Mouse (Mus musculus): Measurements from ENCODE around the gene Kpnb1.
A peak's percentile ranks its signal among the peaks of the same experiment; 100 is the strongest.
"Not testable (repeated sequence)": the region's sequence is repeated elsewhere in the genome, so short reads cannot be mapped to it uniquely, and the experiment has no call there.

Kpnb1 gene

DNA sequence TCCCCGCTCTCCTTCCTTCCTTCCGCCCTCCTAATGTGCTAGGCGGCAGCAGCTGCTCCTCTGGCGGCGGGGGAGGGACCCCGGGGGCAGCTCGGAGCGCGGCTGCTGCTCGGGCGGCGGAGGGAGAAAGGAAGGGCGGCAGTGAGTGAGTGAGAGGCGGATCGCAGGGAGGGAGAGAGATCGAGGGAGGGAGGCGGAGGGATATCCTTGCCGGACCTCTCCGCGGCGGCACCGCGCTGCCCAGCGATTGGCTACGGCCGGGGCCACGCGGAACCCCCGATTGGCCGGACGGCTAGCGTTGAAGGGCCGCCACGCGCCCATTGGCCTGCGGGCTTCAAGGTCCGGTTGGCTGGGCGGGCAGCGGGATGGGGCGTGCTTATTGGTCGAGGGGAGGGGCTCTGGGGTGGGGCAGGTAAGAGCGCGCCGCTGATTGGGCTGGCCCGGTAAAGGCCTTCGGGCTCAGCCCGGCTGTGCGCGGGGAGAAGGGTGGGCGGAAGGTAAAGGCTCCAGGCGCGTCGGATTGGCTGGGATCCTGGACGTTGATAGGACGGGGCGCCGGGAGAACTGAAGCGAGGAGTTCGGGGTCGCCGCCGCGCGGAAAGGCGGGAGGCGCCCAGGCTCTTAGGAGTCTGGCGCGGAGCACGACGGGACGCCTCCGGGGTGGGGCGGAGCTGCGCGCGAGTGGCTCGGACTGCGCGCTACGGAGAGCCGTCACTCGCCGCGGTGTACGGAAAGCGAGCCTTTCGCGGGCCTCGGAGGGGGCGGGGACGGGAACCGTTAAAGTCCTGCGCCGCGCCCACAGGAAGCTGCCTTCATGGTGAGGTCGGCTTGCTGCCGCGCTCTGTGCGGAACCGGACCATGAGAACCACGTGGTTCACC lies at the start of gene Kpnb1:
Kpnb1 (minus strand) TSS at position 118 of the 879 bp plus-strand sequence.
- peak; percentile 99 for DNase-seq (ENCODE audit: low spot score)

DNA sequence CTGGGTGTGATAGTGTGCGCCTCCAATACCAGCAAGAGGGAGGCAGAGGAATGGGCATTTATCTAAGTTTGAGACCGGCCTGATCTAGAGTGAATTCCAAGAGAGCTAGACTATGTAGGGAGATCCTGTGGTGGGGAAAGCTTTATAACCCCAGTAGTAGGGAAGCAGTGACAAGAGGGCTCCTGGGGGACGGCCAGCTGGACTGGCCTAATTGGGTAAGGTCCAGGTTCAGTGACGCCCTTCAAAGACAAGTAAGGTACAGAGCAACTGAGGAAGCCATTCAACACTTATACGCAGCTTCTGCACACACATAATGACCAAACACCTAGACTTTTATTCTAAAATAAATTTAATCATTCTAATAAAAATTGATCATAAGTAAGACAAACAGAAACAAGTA lies 44.8 kb upstream of the Kpnb1 start:
- DNase-seq (ENCODE audit: low spot score), result no peak

DNA sequence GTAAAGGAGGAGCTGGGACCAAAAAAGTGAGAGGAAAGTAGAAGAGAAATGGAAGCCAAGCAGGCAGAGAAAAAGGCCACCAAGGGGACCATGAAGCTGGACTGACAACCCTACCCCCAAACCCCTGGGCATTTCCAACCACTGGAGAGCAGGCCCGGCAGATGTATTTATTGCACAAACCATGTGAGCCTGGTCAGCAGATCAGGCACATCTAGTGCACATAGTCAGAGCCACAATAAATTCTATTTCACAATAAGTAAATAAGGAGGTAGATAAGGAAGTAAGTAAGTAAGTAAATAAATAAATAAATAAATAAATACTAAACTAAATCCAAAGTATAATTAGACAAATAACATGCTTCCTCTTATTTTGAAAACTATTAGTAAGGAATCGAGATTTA lies 41.7 kb upstream of the Kpnb1 start:
- no peak for DNase-seq (ENCODE audit: low spot score)

DNA sequence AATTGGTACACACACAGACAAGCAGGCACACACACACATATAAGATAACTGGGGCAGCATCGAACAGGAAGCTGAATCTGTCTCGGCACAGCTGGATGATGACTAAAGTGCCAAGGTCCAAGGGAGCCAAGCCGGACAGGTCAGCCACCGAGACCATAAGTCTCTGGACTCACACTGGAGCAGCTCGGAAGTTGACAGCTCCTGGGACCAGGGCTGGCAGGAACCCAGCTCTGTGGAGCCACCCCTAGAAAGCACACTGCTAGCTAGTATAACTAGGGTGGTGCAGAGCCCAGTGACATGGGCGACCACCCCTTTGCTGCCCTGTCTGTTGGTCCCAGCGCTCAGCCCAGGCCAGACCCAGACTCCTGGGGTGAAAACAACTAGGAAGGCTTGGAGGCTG lies 41.3 kb upstream of the Kpnb1 start:
- no peak for DNase-seq (ENCODE audit: low spot score)

DNA sequence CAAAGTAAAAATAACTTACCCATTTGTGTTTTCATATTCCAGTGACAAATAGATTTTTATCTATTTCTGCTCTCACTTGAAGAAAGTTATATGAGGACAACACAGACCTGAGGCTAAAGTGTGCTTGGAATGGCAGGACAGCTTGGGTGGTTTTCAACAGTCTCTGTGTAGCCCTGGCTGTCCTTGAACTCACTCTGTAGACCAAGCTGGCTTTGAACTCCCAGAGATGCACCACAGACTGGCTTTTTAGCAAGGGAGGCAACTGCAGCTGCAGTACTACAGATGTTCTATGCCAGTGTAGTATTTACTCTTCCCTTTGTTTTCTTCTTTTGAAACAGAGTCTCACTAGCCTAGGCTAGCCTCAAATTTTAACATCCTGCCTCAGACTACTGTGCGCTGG lies 38.5 kb upstream of the Kpnb1 start:
- no peak for DNase-seq (ENCODE audit: low spot score)

DNA sequence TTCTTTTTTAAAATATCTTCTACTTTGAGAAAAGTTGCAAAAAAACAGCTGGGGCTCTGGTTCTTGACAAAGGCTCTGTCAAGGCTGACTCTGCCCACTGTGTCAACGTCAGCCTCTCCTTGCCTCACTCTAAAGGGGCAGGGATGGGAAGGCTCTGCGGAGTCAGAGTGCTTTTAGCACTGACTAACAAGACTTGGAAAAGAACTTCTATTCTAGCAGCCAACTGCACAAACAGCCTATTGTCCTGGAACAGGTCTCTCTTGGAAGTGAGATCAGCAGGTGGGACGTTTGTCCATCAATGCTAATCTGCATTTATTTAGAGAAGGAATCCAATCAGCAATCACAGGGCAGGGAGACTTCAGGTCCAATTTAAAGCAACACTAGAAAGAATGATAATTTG lies 35.8 kb upstream of the Kpnb1 start:
- no peak for DNase-seq (ENCODE audit: low spot score)

DNA sequence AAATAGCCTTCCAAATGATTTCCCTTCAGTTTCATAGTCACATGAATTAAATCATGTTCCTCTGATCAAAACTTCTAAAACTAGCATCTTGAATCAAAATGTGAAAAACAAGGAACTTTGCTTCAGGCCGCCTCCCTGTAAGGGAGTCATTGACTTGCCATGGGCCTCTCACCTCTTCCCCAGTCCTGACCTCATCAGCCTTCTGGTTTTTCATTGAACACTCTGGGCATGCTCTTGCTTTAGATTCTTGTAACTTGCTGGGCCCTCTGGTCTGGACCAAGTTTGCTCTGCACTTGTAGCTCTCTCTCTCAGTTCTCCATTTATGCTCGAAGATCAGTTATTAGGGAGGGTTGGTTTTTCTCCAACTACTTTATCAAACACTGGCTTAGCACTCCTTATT lies 33.9 kb upstream of the Kpnb1 start:
- no peak for DNase-seq (ENCODE audit: low spot score)

DNA sequence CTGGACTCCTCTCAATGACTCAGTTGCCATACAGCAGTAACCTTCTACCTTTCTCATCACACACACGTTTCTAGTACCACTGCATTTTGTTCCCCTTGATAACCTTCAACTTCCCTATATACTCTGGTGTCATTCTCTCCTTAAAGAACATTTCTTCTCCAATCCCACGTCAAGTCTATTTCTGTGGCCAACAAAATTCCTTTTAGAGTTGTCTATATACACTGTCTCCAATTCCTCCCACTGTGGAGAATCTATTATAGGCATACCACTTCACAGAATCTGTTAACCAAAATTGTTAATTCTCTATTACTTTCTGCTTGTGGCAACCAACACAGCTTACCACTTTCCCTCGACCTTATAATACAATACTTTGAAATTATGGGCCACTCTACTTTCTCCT lies 32.5 kb upstream of the Kpnb1 start:
- no peak for DNase-seq (ENCODE audit: low spot score)

DNA sequence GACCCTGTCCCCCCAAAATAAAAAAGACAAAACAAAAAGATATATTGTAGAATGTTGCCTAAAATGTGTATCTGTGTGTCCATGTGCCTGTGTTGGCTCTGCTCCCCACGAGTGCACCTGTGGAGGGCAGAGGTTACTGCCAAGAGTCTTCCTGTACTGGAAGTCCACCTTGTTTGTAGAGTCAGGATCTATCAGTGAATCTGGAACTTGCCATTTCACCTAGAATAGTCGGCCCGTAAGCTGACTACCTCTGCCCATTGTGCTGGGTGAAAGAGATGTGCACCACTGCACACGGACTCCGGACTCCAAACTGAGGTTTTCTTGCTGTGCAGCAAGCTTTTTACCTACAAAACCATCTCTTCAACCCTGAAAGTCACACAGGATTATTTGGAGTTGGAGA lies 26.7 kb upstream of the Kpnb1 start:
- no peak for DNase-seq (ENCODE audit: low spot score)

DNA sequence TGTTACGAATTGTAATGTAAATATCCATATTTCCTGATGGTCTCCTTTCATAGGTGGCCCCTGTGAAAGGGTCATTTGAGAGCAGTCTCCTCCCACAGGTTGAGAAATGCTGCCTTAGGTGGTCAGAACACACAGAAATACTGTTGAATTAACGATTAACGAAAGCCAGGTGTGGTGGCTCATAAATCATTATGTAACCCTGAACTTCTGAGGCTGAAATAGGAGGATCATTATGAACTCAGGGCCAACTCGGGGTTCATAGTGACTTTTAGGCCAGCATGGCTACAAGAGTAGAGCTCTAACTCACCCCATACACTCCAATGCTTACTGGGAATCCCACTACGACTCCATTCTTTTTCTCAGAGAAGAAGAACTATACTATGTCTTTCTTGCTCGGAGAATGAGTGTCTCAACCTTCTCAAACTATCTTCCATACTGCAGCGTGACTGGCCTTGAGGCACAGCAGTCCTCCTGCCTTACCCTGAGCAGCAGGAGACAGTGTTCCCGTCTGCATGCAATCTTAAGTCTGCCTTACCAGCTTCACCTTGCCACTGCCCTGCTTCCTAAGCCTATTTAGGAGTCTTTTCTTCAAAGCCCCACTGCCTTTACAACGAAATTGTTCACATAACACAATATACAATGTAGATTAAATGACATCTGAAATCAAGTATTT lies 23.2 kb upstream of the Kpnb1 start:
- no peak for DNase-seq (ENCODE audit: low spot score)

DNA sequence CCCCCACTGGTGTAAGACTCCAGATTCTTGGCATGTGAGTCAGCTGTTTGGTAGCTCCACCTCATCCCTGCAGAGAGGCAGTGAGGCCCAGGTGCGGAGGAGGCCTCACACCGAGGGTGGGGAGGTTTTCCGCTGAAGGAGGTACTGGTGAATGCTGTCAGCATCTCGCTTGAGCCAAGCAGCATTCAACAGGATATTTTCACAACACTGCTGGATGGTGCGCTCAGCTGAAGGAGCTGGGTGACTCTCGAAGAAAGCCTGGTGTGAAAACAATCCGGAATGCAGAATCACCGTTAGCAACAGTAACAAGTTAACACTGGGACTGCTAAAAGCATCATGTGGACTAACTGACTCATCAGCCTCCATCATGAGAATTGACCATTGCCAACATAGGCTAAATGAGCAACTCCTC lies 19.3 kb upstream of the Kpnb1 start:
- no peak for DNase-seq (ENCODE audit: low spot score)

DNA sequence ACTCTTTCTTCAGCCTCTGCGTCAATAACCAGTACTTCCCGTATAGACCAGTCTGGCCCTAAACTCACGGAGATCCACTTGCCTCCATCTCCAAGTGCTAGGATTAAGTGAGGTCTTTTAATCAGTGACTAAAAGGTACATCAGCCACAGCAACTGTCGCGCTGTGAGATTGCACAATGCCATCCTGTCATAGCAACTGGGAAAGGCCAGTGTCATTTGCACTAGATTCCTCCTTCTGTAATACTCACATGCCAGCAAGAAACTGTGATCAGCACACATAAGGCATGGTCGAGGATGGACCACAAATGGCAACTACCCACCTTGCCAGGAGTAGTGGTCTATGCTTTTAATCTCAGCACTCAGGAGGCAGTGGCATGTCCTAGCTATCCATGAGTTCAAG lies 11.8 kb upstream of the Kpnb1 start:
- no peak for DNase-seq (ENCODE audit: low spot score)

DNA sequence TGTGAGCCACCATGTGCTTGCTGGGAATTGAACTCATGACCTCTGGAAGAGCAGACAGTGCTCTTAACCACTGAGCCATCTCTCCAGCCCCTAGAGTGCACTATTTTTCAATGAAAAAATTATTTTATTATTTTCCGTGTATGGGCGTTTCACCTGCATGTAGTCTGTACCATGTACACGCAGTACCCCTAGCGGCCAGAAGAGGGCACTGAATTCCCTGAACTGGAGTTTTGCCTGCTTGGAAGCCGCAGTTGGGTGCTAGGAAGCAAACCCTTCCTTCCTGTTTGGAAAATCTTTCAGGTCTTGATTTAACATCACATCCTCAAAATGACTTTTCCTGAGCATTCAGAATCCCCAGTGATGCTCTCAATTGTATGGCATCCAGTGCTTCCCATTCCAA lies 10.9 kb upstream of the Kpnb1 start:
- DNase-seq (ENCODE audit: low spot score), result peak; percentile 31

DNA sequence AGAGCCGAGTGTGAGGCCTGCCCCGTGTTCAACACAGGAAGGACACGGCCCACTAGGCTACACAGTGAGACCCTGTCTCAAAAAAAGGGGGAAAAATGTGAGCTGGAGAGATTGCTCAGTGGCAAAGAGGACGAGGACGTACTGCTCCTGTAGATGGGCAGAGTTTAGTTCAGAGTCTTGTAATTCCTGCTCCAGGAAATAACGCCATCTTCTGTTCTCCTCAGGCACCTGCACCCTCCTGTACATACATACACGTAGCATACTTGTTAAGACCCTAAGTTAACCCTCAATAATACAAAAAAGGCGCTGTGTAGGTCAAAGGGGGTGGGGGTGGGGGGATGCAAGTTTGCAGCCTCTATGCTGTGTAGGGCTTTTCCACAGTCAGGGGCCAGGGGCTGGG lies 9.3 kb upstream of the Kpnb1 start:
- no peak for DNase-seq (ENCODE audit: low spot score)

DNA sequence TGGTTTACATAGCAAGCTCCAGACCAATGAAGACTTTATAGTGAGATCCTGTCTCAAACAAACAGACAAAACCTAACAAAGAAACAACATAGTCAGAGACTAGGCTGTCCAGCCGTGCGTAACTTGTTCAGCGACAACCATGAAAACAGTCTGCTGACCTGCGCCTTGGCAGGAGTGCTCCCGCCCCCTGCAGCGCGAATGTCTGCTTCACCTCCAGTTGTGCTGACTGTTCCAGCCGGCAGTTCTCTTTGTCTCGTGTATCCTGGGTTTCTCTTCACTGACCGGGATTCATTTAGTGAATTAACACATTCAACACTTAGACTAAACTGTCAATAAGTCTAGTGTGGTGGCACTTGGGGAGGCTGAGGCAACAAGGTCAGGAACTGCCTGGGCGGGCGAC lies 8.9 kb upstream of the Kpnb1 start:
- DNase-seq (ENCODE audit: low spot score), result no peak

DNA sequence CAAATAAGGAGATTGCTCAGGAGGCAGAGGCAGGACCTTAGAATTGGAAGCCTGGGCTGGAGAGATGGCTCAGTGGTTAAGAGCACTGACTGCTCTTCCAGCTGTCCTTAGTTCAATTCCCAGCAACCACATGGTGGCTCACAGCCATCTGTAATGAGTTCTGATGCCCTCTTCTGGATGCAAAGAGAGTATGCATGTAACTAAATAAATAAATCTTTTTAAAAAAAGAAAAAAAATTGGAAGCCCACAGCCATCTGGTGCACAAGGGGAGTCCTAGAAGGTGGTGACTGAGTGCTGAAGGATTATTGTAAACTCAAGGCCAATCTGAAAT lies 4.9 kb upstream of the Kpnb1 start:
- DNase-seq (ENCODE audit: low spot score), result no peak

DNA sequence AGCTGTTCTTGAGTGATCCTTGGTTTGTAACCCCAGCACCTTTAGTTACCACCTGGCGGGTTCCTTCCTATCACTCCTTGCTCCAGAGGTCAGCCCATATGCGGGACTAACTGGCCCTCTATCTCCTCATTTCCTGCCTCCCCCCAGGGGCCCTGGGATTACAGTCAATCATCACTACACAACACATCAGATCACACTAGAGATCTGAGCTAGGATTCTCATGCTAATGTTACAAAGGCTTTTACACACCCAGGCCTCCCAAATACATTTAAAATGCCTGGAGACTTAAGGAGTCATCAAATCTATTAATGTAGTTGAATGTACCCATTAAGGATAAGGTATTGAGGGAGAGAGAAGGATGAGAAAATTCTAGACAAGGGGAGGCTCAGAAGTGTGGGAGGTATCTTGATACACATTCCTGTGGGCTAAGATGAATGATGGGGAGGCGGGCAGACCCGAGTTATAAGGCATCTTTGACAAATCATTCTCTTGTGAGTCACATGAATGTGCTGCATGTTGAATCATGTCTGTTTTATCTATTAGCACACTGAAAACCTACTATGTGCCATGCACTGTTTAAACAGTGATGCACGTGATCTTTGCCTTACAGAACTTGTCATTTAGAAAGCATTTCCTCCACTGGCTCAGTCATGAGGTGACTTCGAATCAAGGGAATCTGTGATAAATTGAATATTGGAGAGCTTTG lies 4.4 kb upstream of the Kpnb1 start:
- DNase-seq (ENCODE audit: low spot score), result no peak

DNA sequence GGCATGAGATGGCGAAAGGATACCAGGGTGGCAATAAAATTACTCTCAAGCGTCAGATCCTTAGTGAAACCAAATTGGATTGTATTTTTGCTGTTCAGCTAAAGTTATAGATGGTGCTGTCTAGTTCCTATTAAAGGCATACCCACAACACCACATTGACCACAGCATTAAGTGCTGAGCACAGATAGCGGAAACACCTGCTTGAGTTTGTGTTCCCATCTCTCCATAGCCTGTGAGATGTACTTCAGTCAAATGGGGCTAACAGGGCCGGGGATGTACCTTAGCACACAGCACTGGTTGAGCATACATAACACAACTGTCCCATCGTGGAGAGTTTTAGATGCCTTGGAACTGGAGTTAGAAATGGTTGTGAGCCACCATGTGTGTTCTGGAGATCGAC lies 3.3 kb upstream of the Kpnb1 start:
- no peak for DNase-seq (ENCODE audit: low spot score)

DNA sequence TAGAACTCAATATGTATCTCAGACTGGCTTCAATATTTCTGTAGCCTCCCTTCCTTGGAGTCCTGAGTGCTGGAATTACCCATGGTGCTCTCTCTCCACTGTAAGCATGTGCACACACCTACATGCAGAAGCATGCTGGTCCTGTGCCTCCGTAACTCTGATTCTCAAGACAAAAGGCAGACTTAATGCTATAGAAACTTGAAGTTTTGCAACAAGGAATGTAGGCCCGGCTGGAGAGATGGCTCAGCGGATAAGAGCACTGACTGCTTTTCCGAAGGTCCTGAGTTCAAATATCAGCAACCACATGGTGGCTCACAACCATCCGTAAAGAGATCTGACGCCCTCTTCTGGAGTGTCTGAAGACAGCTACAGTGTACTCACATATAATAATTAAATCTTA lies 2.0 kb upstream of the Kpnb1 start:
- not testable (repeated sequence) for DNase-seq (ENCODE audit: low spot score)

DNA sequence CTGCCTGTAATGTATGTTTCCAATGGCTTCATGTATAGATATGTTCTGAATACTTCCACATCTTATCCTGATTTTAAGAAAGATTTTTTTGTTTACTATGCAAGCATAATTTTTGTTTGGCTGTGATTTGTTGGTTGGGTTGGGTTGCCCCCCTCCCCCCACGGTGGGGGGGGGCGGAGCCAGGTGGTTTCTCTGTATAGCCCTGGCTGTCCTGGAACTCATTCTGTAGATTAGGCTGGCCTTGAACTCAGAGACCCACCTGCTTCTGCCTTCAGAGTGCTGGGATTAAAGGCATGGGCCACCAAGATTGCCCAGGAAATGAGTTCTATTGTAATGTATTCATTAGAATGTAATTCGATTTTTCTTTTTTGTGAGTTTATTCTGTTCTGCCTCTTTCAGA lies 1.6 kb upstream of the Kpnb1 start:
- DNase-seq (ENCODE audit: low spot score), result no peak

DNA sequence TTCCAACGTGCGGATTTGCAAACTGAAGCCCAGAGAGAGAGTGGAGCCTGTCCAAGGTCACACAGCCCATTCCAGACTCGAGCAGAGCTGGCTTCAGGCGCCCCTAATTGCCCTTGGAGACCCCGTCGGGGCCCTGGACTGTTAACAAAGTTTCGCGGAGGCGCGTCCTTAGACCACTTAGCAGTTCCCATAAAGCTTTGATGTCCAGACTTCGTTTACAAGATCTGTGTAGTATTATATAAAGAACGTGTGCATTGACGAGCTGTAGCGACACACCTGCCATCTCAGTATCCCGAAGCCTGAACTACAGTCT lies 918 bp upstream of the Kpnb1 start:
- DNase-seq (ENCODE audit: low spot score), result no peak

DNA sequence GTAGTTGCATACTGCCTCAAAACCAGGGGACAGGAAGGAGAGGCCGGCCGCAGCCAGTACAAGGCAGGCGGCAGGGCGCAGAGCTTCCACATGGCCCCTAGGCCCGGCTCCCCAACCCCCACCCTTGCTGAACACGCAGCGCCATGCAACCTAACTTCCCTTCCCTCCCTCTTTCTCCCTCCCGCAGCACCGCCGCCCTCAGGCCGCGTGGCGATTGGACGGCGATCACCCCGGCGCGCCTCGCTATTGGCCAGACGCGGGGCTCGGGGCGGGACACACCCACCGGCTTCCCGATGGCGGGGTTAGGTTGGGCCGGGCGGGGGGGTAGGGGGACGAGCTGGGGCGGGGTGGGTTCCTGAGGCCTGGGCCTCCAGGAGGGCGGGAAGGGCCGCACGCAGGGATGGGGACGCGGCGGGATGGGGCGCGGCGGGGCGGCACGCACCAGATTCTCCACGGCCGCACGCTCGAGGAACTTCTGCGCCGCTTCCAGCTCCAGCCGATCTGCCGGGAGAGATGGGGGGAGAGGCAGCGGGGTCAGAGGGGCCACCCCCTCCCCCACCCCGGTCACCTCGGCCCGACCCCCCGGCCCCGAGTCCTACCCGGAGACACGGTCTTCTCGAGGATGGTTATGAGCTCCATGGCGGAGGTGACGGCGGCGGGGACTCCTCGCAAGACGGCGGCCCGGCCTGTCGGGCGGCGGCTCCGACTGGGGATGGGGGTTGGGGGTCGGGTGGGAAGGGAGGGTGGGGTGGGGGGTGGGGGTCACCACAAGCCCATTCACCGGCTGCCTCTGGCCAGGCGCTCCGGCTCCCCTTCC lies 526 bp downstream of the Kpnb1 start:
- DNase-seq (ENCODE audit: low spot score), result peak; percentile 99
